Mouse (Mus musculus): ENCODE results near the gene Mipol1. TPM values are rescaled to one million over a fixed set of nuclear protein-coding genes. Genes with fewer than 3 reads are reported as not detected.
"Not testable (repeated sequence)": the region's sequence is repeated elsewhere in the genome, so short reads cannot be mapped to it uniquely, and the experiment has no call there.

Mipol1 gene
- total RNA-seq (2021), result 1 to 10 TPM; 8.1 to 8.4 TPM
- long read RNA-seq, experiment 1, partial matches to known transcripts, result 1 of 5 reads
- long read RNA-seq, experiment 1, other reads (novel, unspliced or antisense), result 1 of 5 reads
- long read RNA-seq, experiment 2, transcript Mipol1-201 (11 exons, 2,117 nt), result major isoform, 9 of 18 reads
- long read RNA-seq, experiment 2, partial matches to known transcripts, result 0 of 18 reads
- long read RNA-seq, experiment 2, other reads (novel, unspliced or antisense), result 8 of 18 reads

DNA sequence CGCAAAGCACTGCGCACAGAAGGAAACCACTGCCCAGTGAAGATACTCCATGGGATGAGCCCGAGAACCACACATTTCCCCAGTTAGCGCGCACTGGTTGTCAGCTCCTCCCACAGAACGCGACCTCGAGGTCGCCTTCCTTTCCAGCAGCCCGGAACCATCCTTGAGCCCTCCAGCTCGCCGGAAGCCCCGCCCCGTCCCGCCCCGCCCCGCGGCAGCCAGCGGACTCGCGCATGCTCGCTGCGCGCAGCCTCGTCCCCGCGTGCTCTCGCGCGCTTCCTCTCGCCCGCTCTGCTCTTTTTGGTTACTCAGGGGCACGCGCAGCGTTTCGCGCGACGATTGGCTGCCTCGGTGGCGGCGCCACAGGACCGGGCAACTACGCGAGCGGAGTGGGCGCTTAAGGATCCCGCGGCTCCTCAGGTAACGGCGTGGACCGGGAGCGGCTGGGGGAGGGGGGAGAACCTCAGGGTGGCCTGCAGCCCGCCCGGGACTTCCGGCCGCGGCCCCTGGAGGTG lies at the start of gene Mipol1, which contains the start of gene Prps1l3:
Gene Mipol1, plus strand, starts transcription at position 236 of the 515 bp plus-strand sequence.
Gene Prps1l3, plus strand, starts transcription at position 221 of the 515 bp plus-strand sequence.
- peak; percentile 79 to 82 for DNase-seq (ENCODE audit: low spot score in 2 of 2)

DNA sequence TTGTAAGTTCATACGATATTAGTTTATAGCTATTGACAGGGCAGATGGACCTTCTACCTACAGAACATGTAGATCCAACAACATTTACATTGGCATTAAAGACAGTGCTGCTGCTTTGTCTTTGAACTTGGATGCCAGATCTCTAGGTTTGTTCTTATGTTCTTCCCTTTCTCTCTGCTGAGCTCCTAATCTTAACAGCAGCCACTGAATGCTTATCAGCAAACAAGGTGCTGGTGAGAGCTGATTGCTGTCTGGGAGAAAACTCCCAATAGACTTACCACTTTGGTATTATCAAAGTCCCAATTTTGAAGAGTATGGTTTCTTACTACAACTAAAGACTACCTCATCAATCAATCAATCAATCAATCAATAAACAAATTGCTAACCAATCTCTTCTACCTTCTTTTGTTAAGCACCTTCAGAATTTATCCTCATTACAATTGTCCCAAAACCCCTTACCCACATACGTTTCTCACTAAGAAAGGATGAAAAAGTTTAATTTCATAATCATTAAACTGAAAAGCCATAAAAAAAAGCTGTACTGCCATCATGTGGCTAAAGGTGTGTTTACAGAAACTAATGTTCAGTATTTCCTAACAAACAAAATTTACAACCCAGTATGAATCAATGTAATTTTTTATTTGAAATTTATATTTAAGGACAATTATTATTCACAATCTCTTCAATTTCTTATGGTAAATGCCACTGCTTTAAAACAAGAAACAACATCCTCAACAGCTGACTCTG lies 45.7 kb upstream of the Mipol1 start:
- DNase-seq (ENCODE audit: low spot score in 2 of 2), result no peak

- no peak for DNase-seq (ENCODE audit: low spot score in 2 of 2)
Observed at GRCm38 (mm10) chr12:57185475-57185874, 44.8 kb upstream of the Mipol1 start.

DNA sequence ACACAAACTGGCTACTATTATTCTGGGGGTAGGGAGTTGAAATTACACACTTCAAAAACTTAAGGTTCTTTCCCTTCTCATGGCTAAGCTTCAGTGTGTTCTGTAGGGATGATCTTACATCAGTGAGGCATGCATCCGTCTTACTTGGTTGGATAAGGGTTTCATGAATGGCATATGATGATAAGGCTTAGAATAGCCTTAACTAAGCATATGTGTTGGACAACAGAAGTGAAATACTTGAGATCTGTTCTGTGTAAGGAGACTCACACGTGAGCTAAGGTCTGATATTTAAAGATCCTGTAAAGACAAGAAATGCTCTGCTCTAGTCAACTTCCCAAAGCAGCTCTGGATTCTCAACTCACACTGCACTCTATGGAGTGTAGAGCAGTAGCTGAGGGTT lies 44.1 kb upstream of the Mipol1 start:
- DNase-seq (ENCODE audit: low spot score in 2 of 2), result no peak

DNA sequence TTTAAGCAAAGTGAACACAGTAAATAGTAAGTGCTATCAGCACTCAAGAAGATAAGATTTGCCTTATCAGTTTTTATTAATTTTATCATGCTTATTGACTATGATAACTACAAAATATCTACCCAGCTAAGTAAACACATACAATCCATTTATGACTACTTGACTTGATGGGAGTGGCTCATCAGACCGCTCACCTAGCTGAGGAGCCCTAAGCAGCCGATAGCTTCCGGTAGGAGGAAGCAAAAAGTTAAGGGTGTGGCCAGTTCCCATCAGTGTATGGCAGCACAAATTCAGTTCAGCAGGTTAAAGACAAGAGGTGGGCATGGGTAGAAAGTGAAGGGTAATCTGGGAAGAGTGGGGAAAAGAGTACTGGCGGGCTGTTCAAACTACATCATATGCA lies 43.2 kb upstream of the Mipol1 start:
- no peak for DNase-seq (ENCODE audit: low spot score in 2 of 2)

- no peak for DNase-seq (ENCODE audit: low spot score in 2 of 2)
Observed at GRCm38 (mm10) chr12:57194609-57195008, 35.6 kb upstream of the Mipol1 start.

DNA sequence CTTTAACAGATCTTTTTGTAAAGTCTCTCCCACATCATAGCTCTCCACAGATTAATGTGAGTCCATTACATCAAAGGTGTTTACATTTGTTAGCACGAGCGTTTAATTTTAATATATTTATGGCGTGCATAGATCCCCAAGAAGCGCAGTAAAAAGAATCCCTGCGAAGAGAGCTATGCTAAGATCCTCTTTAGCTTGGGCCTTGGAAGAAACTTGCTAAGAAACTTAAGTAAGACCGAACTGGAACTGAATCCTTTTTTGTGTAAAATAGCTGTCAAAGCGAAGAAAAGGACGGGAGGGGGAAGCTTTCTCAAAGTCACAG lies 34.0 kb upstream of the Mipol1 start:
- no peak for DNase-seq (ENCODE audit: low spot score in 2 of 2)

DNA sequence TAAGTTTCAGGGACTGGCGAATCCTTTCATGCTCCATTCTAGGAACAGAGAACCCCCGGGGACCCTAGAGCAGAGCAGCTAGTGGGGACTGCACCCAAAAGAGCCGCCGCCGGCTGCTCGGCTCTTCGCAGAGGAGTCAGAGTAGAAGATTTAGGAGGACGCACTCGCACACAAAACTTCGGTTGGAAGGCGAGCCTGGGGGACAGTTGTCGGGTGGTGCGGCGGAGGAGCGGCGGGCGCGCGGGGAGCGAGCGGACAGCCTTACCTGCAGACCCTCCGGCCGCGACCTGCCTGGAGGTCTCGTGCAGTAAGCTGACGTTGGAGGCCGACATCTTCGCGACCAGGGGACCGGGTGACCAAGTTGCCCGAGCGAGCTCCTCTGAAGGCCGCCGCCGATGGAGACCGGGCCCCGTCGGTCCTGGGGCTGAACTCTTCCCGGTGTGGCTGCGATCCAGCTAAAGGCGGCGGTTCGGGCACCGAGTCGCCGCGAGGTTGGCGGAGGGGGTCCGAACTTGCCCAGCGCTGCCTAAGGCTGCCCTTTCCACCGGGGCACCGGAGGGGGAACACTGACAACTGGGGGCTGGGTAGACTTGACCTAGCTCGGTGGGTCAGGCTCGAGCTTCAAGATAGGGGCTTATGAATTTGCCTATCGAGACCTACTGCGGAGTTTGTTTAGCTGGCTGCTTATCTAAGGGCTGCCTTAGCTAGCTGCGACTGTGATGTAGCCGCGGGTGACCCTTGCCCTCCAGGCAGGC lies 33.4 kb upstream of the Mipol1 start:
- peak; percentile 28 to 33 for DNase-seq (ENCODE audit: low spot score in 2 of 2)

- no peak for DNase-seq (ENCODE audit: low spot score in 2 of 2)
Observed at GRCm38 (mm10) chr12:57197363-57198026, 32.7 kb upstream of the Mipol1 start, which contains the start of gene Slc25a21. Gene Slc25a21, minus strand, starts transcription at chr12:57197472.

- DNase-seq (ENCODE audit: low spot score in 2 of 2), result no peak
Observed at GRCm38 (mm10) chr12:57198269-57198668, 32.0 kb upstream of the Mipol1 start.

GRCm38 (mm10) chr12:57199427-57199826 lies 30.8 kb upstream of the Mipol1 start:
- DNase-seq (ENCODE audit: low spot score in 2 of 2), result no peak

GRCm38 (mm10) chr12:57201901-57202300 lies 28.3 kb upstream of the Mipol1 start:
- no peak for DNase-seq (ENCODE audit: low spot score in 2 of 2)

DNA sequence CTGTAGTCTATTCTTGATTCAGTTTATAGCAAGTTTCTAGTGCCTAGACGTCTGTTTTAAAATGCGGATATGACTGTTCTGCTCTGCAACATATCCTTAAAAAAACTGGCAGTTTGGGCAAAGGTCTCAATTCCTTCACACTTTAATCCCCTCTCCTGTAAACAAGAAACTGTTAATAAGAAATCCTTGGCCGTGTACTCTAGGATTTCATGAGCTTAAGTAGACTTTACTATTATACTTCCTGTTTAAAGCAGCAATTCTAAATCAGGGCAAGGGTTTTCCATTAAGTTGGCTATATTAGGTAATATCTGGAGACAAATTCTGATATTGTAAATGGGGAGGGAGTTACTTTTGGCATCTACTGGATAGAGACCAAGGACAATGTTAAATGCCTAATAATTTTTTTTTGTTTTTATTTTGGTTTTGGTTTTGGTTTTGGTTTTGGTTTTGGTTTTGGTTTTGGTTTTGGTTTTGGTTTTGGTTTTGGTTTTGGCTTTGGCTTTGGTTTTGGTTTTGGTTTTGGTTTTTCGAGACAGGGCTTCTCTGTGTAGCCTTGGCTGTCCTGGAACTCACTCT lies 25.9 kb upstream of the Mipol1 start:
- DNase-seq (ENCODE audit: low spot score in 2 of 2), result no peak

- DNase-seq (ENCODE audit: low spot score in 2 of 2), result peak in 1 of 2 experiments; percentile 31
Observed at GRCm38 (mm10) chr12:57211353-57212311, 18.6 kb upstream of the Mipol1 start.

GRCm38 (mm10) chr12:57212463-57212862 lies 17.8 kb upstream of the Mipol1 start:
- not testable (repeated sequence) for DNase-seq (ENCODE audit: low spot score in 2 of 2)

DNA sequence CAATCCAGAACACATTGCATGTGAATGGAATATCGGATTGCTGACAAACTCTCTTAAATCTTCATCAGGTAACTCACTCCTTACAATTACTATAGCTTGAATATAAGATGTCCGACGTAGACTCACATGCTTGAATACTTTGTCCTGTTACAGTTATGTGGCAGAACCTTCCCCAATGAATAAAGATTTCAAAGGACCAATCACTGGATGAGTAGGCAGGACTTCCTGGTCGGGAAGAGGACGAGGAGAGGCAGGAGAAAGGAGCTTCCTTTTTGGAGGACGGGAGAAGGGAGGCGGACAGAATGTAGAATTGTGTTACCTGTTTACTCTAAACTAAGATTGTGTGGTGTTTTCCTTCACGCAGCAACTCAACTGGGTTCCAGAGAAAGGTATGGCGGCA lies 3.8 kb upstream of the Mipol1 start:
- DNase-seq (ENCODE audit: low spot score in 2 of 2), result no peak

DNA sequence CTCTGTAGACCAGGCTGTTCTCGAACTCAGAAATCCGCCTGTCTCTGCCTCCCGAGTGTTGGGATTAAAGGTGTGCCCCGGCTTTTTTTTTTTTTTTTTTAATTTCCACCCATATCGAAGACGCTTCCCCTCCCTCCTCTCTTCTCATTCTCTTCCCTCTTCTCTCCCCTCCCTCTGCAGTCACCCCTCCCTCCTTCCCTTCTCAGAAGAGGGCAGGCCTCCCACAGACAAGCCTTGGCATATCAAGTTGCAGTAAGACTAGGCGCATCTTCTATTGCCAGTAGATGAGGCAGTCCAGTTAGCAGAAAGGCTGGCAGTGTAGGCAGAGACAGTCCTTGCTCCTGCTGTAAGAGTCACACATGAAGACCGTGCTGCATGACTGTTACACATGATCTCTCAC lies 2.5 kb upstream of the Mipol1 start:
- no peak for DNase-seq (ENCODE audit: low spot score in 2 of 2)

DNA sequence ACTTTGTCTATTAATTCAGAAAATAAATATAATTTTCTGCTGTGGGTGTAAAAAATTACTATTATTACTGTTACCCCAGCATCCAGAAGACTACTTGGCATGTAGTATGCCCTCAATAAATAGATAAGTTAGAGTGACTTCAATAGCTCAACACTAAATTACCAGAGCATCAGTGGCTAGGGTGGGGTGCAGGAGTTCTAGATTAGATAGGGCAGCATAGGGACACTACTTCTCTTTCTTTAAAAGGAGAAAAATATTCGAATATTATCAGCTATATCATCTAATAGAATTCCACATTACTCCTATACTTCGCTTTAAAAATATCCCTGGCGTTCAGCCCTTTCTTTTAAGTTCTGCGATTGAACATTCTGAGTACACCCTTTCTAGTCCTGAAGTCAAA lies 524 bp upstream of the Mipol1 start:
- no peak for DNase-seq (ENCODE audit: low spot score in 2 of 2)

DNA sequence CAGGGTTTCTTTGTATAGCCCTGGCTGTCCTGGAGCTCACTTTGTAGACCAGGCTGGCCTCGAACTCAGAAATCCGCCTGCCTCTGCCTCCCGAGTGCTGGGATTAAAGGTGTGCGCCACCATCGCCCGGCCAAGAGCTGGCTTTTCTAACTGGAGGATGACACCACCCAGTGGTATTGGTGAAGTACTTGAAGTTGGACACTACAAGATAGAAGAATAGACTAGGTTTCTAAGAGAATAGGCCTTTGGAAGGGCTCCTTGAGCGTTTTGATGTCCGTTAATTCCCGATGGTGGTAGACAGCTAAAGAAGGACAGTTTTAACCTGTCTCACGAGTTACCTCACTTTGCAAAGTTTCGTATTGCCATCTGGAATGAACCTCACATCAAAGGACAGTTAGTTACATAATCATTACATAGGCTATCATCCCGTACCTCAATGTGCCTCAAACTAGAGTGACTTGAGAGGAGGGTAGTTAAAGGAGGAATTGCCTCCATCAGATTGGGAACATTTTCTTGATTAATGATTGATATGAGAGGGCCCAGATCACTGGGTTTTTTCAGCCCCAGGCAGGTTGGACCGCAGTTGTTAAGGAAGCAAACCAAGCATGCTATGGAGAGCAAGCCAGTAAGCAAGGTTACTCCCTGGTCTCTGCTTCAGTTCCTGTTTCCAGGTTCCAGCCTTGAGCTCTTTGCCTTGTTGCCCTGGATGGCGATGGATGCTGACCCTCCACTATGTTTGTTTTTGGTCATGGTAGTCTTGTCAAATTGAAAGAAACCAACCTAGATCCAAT lies 1.1 kb downstream of the Mipol1 start:
- no peak for DNase-seq (ENCODE audit: low spot score in 2 of 2)

All from adrenal gland, adult 18-20 months (tissue).